Mouse (Mus musculus) lung, adult 18-20 months (tissue): ENCODE measurements around the gene Stox2.
A peak's percentile ranks its signal among the peaks of the same experiment; 100 is the strongest.

Experiments used
- DNase-seq, 2 experiments: peaks; one replicate each; pipeline ENCODE4 v3.0.0; 2022; ENCODE audit warnings: mixed read lengths in 2 of 2

The Stox2 gene

DNA sequence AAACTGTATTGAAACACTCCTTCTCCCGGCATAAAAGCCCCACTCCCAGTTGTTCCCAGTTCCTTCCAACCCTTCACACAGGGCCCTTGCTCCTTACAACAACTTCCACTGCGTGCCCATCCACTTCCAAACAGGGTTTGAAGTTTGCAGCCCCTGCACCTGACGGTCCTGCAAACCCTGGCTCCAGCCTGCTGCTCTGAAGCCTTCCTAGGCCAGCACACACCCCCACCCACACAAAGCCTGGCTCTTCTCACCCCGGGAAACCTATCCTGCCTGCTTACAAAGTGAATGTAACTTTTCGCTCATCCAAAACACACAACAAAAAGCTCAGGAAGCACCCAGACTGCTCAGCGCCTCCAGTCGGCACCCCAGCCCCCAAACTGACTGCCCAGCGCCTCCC is 37.1 kb downstream of the Stox2 start:
- DNase-seq, result no peak

DNA sequence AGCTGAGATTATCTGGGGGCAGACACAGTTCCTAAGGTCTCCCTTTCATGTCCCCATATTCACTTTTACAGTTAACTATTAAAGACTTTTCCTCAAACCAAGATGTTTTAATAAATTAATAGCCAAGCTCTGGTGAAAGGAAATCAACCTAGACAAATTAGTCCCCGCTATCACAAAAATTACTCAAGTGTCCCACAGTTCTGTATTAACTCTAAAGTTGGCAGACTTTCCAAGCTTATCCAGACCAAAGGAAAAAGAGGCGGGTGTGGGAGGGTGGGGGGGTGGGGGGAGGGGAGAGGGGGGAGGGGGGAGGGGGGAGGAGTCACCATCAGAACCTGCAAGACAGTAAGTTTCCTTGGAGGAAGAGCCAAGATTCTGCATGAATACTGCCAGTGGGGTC is 41.3 kb downstream of the Stox2 start:
- no peak for DNase-seq

DNA sequence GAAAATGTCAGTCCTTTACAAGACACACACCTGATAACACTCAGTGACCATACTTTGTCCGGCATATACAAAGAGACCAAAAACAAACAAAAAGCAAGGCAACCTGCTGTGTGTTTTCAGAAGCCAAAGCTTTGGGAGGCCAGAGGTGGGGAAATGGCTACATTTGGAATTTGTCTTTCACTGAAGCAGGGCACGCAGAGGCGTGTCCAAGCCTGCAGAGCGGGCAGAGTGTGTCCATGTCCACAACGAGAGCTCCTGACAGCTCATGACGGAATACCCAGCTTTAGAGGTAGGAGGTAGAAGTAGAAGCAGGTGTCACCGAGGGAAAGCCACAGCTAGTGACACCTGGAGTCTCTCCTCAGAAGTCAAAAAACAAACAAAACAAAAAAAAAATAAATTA is 53.2 kb downstream of the Stox2 start:
- peak in 1 of 2 experiments; percentile 29 for DNase-seq

DNA sequence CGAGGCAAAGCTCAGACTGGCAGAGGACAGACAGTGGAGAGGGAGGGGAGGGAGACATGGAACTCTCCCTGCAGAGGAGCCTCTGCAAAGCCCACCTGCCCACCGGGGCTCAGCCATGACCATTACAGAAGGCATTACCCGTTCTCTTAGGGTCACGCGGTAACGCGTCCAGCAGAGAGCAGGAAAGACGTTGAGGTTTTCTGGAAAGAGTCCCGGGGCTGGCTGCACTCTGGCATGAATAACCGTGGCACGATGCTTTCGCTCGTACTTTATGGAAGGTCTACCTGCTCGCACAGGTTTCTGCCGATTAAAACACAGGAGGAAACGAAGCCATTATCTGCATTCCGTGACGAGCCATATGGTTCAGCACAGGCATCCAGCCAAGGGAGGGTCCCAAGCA is 53.9 kb downstream of the Stox2 start:
- no peak for DNase-seq

DNA sequence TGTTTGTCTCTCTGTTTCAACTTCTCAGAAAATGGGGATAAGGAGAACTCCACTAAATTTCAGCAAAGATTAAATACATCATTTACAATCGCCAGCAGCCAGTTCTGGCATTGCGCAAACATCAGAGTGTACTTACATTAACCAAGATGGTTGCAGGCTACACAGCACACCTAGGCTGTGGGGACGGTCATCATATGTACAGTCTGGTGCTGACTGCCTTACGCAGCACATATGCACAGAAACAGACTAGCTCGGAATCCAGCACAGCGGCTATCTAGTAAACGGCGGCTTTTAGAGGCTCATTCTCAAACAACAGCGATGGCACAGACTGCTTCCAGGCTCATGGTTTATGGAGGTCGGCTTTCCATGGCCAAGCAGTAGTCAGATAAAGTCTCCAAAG is 54.3 kb downstream of the Stox2 start:
- DNase-seq, result no peak

DNA sequence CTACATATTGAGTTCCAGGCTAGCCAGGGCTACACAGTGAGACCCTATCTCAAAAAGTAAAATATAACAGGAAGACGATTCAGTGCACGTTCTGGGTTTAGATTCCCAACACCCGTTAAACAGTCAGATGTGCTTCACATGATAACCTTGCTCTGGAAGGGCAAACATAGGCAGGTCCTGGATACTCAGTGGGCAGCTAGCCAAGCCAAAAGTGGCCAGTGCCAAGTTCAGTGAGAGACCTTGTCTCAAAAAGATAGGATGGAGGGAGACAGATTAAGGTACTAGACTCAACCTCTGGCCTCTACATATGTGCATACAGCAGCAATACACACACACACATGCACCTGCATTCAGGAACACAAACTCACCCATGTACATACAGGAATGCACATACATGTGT is 56.7 kb downstream of the Stox2 start:
- DNase-seq, result no peak

DNA sequence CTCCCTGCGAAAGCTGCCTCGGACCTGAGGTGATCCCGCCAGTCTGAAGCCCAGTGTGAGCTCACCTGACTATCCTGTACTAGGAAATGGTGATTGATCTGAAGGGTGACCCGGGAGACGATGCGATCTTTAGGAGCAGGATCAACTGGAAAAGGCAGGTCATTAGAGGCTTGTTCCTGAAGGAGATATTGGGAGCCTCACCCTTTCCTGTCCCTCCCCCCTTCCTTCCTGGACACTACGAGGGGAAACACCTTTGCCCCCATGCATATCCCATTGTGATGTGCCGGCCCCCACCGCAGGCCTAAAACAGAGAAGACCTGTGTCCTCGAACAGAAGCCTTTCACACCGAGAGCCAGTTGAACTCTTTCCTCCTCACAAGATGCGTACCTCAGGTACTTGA is 58.0 kb downstream of the Stox2 start:
- no peak for DNase-seq

DNA sequence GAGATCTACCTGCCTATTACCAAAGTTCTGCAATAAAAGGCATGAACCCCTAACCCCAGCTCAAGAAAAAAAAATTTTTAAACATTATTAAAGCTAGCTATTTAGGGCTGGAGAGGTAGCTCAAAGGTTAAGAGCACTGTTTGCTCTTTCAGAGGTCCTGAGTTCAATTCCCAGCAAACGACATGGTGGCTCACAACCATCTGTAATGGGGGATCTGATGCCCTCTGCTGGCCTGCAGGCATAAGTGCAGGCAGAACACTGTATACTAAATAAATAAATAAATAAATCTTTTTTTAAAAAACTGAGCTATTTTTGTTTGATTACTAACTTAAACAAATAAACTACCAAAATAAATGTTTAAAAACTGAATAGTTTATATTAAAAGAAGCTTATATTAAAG is 60.4 kb downstream of the Stox2 start:
- DNase-seq, result no peak

DNA sequence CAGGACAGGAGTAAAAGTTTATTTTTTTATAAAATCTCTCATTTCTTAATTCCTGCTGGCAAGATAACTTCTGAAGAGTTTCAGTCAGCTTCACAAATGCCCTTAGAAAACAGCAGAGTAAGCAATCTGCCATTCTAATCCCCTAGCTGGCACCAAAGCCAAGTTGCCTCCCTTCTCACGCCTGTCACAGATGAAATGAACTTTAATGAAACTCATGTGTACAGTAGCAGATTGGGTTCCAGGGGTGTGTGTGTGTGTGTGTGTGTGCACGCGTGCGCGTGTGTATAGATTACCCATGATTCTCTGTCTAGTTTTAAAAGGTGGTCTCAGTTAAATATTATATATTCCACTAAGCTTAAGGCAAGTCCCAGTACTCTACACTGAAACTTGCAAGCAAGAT is 62.0 kb downstream of the Stox2 start:
- no peak for DNase-seq

DNA sequence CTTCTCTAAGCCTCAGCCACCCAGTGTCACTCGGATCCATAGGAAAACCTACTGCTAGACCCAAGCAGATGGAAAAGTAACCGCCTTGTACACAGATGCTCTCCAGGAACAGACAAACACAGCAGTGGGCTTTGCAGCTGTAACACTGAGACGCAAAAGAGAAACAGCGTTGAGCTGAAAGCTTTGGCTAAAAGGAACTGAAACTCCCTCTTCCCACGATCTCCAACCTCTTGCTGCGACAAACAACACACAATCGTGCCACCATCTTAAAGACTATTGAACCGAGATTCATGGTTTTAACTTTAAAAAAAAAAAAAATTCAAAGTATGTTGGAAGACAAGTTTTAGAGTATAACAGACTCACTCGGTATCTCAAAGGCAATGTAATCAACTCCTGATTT is 62.5 kb downstream of the Stox2 start:
- no peak for DNase-seq

DNA sequence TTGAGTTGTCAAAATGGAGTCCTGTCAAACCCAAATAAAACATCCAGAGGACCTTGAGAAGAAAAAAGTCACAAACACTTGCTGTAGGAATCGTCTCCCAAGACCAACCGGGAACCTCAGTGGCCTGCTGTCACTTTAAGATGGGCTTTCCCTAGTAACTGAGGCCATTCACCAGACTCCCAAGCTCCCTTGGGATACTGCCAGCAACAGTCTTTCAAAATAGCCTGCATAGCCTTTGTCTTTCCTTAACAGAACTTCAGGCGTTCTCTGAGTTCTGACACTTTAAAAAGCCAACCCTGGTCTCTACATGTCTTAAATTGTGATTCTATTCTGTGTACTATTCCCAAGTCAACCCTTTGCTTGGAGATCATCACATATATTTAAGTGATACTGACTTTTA is 64.9 kb downstream of the Stox2 start:
- peak in 1 of 2 experiments; percentile 49 for DNase-seq

DNA sequence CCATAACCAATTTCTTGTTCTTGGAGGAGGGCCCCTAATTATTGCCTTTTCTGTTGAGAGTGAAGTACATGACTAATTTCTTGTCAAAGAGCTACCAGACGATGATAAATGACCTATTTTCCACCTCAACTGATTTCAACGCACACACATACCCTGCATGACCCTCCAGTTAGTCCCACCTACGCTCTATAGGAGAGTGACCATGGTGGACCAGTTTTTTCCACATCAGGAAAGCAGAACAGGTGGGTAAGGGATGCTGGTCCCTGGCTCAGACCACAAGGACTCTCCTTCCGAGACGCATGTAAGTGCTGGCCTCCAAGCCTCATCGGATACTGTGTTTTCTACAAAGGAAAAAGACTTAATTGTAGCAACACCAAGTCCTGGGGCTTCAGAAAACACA is 65.4 kb downstream of the Stox2 start:
- DNase-seq, result no peak

DNA sequence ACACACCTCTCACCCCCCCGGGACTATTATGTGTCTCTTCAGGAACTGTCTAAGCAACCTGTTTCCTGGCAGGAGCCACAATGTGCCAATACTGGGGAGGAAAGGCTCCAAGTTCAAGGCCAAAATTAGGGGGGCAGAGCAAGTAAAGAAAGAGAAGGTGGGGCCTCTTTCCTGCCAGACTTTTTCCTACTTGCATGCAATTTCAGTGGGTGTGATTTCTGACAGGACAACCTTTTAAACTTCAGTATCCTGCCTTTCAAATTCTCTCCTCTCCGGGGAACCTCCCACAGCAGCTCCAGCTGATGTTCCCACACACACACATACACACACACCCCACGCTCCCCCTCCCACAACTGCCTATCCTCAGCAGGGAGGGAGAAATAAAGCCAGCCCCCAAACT is 66.1 kb downstream of the Stox2 start:
- DNase-seq, result no peak

DNA sequence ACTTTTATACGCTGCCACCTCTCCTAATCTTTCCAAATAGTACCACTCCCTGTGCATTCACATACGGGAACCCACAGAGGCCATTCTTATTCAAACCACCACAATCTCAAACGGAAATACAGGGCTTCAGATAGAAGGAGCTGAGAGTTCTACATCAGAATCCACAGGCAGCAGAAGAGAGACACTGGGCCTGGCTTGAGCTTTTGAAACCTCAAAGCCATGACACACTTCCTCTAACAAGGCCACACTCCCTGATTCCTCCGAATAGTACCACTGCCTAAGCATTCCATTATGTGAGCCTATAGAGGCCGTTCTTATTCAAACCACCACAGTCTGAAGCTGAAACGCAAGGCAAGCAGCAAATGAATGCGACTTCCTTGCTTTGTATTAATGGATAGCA is 69.5 kb downstream of the Stox2 start:
- DNase-seq, result no peak

DNA sequence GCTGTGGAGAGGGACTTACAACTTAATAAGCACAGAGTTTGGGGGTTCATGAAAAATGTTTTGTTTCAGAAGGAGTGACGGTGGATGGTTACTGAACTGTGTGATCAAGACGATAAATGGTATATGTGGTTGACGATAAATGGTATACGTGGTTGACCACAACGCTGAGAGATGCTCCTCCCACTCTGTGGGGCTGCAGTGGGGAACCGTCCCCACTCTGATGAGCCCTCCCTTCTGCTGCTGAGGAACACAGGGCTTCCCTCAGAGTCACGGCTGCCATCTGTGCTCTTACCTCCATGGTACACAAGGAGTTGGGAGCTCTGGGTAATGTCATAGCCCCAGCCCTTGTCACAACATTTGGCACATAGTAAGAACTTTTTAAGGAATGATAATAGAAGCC is 72.4 kb downstream of the Stox2 start:
- DNase-seq, result no peak

DNA sequence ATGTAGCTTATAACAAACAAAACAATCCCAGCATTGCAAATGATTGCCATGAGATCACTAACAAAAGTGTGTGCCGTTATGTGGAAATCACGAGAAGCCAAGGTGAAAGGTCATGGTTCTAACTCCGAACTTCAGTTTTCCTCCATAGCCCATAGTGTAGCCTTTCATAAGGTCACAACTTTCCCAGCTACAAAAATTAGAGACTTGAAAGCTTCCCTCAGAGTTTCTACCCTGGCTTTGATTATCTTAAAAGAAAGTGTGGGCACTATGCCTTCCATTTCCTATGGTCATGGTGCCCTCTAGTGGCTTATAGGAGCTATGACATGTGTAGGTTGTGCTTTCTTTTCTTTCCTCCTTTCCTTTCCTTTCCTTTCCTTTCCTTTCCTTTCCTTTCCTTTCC is 74.6 kb downstream of the Stox2 start:
- no peak for DNase-seq

DNA sequence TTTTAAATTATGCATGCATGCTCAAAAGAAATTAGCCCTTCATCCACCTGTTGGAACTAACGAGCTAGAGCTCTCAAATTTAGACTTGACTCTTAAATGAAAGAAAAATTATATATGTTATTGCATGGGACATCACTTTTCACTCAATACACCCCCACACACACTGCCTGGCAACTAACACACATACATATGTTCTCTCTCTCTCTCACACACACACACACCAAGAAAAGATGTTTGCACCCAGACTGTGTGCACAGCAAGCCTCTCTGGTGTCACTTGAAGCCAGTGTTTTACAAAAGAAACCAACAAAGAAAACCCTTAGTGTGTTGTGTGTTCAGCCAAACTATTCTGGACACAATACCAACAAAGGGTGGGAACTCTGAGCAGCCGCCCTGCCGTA is 75.1 kb downstream of the Stox2 start:
- no peak for DNase-seq

DNA sequence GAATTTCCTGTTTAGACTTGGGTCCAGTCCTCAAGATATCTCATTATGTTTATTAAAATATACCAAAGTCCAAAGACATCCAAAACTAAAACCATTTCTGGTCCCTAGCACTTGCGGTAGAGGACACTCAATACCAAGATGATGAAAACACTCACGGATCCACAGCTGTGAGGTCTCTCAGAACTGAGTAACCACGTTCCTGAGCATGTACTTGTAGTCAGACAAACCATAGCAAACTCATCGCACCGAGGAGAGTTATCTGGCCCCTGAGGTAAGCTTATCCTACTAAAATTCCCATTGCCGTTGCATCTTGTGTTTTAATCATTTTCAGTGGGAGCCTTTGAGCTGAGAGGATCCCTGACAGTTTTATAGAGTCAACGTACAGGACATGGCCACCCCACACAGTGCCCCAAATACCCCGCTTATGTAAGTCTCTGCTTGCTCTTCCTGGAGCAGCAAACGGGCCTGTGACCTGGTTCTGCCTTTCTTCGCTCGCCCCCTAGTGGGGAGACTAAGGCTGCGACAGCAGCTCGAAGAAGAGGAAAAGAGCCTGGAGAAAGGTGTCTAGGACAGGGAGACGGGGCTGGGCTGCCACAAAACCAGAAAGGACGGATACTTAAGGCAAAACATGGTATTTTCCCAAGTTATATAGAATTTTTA is 75.6 kb downstream of the Stox2 start:
- peak; percentile 74 to 84 for DNase-seq

DNA sequence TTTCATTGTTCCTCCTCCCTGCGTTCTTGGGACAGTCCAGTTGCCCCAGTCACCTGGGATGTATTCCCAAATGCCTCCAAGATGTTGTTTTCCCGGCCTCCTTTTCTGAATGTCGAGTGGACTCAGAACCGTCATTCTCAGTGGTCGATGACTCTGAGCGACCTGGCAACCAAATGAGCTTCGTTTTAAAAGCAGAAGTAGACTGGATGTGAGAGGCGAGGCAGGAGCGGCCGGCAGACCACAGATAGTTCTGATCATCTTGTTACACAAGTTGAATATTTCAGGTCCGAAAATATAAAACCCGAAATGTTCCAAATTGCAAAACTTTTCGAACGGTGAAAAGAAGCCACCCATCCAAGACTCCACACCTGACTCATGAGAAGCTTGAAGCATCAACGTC is 76.2 kb downstream of the Stox2 start:
- no peak for DNase-seq

DNA sequence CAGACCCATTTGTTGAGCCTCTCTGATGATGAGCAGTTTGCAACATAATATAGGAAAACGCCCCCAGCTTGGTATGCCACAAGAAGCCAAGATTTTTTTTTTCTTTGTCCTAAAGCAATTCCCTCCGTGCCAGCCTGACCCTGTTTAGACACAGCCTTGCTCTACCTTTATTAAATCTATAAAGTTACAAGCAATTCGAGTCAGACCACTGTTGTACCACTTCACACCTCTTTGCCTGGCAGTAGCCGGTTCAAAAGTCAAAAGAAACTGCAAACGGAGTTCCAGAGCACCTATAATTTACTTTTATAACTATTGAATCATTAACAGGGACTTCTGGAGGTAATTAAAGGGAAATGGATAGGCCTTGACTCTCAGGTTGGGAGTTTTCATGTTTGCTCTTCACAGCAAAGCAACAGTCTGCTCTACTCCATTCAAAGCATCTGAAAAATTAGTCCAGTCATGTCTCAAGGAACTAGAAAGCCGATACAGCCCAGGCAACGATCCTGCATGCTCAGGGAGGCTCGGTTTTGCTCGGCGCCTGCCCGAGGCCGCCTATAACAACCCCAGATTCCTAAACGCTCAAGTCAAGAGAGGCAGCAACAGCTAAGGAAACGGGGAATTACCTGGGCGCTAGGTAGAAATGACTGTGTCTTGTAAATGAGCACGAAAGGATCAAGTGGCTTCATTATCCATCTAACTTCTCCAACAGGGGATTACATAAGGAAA is 77.0 kb downstream of the Stox2 start:
- no peak for DNase-seq

DNA sequence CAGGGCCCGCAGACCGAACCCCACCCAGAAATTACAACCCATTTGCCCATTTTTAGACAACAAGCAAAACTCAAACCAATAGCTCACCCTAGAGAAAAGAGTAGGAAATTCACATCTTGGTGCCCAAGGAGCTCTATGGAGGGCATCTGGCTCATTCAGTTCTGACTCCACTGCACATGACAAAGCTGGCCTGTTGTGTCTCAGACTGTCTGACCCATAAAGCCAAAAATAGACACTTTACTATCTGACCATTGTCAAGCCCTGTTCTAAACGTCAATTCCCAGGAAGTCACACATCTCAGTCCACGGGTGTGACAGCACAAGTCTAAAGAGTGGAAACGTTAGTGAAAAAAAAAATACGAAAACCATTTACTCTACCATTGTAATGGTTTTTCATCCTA is 79.1 kb downstream of the Stox2 start:
- DNase-seq, result no peak

DNA sequence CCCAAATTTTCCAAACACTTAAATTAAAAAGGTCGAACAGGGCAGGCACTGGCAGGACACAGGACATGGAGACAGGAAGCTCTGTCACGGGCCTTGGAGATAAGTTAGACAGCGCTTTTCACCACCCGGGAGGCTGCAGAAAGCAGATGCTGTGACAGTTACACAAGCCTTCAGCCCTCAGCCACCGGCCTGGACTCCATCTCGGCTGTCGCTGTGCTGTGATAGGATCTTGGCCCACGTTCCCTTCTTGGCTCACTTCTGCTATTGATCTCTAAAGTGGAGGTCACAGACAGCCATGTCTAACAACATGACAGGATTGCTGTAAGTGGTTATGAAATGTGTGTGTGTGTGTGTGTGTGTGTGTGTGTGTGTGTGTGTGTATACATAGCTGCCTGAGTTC is 82.9 kb downstream of the Stox2 start:
- DNase-seq, result peak; percentile 32 to 51

DNA sequence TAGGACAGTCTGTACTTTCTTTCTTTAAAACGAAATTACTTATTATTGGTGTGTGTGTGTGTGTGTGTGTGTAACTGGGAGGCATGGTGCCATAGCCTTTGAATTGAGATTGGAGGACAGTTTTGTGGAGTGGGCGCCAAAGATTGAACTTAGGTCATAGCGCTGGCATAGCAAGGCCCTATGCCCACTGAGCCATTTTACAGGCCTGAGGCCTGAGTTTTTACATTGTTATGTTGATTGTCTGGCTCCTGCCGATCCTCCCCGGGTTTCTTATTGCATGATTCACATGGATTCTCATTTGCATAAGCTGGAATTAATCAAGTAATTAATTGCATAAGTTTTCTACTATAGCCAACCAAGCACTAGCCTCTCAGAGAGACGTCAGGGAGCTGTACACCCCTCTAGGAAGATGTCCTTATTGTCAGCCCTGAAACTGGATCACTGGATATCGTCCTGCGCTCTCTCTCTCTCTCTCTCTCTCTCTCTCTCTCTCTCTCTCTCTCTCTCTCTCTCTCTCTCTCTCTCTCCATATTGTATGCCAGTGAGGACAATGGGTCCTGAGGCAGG is 90.7 kb downstream of the Stox2 start:
- DNase-seq, result no peak

DNA sequence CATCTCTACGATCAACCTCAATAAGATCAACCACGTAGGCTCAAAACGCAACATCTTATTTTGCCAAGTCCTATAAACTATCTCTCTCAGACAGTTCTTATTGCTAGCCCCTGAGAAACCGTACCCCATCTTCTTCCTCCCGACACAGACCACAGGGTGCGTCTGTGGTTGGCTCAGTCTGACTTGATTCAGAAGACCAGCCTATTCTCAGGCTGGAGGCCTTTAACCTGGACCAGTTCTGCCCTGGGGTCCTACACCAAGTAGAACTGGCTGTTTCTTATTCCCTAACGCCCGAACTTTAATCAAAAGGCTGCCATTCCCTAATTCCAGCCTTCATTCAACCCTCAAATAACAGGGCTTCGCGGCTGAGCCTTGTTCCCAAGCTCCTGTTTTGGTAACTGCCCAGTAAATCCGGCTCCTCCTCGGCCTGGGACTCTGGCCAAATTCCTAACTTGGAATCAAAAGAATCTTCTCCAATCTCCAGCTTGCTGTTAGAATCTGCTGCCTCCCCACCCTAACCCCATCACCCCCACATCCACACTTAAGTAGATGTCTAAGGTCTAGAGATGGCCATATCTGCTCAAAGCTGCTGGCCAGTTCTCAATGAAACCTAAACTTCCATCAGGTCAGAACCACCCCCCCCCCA is 91.5 kb downstream of the Stox2 start:
- DNase-seq, result peak; percentile 30 to 58
